Comparison of ENCODE assay signal across 11 mouse cellular contexts in the genomic region with DNA sequence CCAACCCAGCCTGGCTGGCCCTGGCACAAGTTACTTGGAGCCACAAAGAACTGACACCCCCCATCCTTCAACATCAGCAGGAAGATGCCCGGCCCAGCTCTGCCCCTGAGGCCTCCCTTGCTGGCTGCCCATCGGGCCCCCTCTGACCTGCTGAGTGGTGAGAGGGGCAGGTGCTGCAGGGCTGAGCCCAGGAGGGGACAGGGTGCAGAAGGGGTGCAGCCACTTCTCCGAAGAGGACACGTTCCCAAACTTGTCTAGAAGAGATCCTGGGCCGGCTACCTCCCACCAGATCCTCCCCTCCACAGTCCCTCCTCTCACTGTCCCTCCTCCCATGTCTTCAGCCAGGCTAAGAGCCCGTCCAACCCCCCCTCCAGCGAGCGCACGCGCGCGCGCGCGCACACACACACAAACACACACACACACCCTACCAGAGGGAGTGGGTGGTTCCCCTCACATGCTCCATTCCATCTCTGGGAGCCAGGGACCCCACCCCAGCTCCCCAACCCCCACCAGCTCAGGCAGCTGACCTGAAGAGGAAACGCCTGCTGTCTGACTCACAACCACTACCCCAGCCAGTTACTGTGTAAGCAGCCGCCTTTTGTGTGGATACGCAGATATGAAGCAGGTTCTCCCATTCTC. TPM values are rescaled to one million over a fixed set of nuclear protein-coding genes. Genes with fewer than 3 reads are reported as not detected.
DNase-seq lines count a peak whose midpoint lies in the region; ATAC-seq and TF ChIP-seq lines count a peak whose summit lies in the region.
"Had no signal": no experiment of that assay in that cellular context is flagged by ENCODE, and none has a peak within 500 bp of the region (broad histone marks: within the 10 kb centered on the region; RNA-seq: fewer than 3 reads in every experiment).

No protein-coding gene starts in this region.

- intact Hi-C loops in gastrocnemius, postnatal 36 days (cut with DNase I): no loop called here

- H3K9ac ChIP-seq in intestine, postnatal 0 days (ENCODE audit: low read depth, low read length): no peak overlapping the region
- peak overlapping the region; percentile 2; the same call in 1 of the 2 replicates for H3K9ac ChIP-seq in stomach, postnatal 0 days (ENCODE audit: low read length)
- H3K9ac ChIP-seq: midbrain, embryonic 15.5 days had no signal

- H3K27ac ChIP-seq in intestine, postnatal 0 days (ENCODE audit: low read depth, low read length): no peak overlapping the region
- peak overlapping the region; percentile 82 for H3K27ac ChIP-seq in stomach, postnatal 0 days (replicated peaks)
- H3K27ac ChIP-seq: kidney, postnatal 0 days; midbrain, embryonic 15.5 days had no signal

- H3K9me3 ChIP-seq in intestine, postnatal 0 days (ENCODE audit: control insufficient read depth): no peaks in the 10 kb centered on the region
- no peaks in the 10 kb centered on the region for H3K9me3 ChIP-seq in stomach, postnatal 0 days (ENCODE audit: control insufficient read depth, low read length)
- H3K9me3 ChIP-seq: midbrain, embryonic 15.5 days had no signal

- TF ChIP-seq CTCF in intestine, postnatal 0 days (IDR thresholded peaks at IDR 0.05; ENCODE audit: low read depth): no peak
- no peak for TF ChIP-seq CTCF in stomach, postnatal 0 days (IDR thresholded peaks at IDR 0.05; ENCODE audit: low read depth)

- H3K27me3 ChIP-seq in intestine, postnatal 0 days (replicated peaks; ENCODE audit: control insufficient read depth, insufficient read depth, low read length): peaks cover 4% of the 10 kb centered on the region; the same call in 1 of the 2 replicates
- no peaks in the 10 kb centered on the region for H3K27me3 ChIP-seq in stomach, postnatal 0 days (ENCODE audit: control insufficient read depth, insufficient read depth, low read length)

- peak; percentile 38 for DNase-seq in ovary, postnatal 36 days (ENCODE audit: low spot score)
- no peak for DNase-seq in ovary, adult 18-20 months (ENCODE audit: low spot score)
- peak; percentile 47 to 58 for DNase-seq in gastrocnemius, postnatal 36 days
- peak; percentile 90 for DNase-seq in stomach, postnatal 0 days (ENCODE audit: low spot score)
- DNase-seq in left cerebral cortex, adult 11 months (ENCODE audit: low spot score): no peak
- DNase-seq: thymus, postnatal 4 days had no signal

- peak overlapping the region; percentile 32 for H3K4me2 ChIP-seq in intestine, postnatal 0 days (replicated peaks; ENCODE audit: low read depth)
- peak overlapping the region; percentile 37 for H3K4me2 ChIP-seq in stomach, postnatal 0 days (replicated peaks; ENCODE audit: low read depth)
- H3K4me2 ChIP-seq: midbrain, embryonic 15.5 days had no signal

- TF ChIP-seq EP300 in stomach, postnatal 0 days (optimal IDR thresholded peaks at IDR 0.05): no peak

- WGBS in intestine, postnatal 0 days: 33% methylated on average over 17 of the region's 18 CpGs
- 18% methylated on average over 18 of the region's 18 CpGs for WGBS in stomach, postnatal 0 days

- ATAC-seq in intestine, postnatal 0 days: no peak
- peak; percentile 76 for ATAC-seq in stomach, postnatal 0 days (ENCODE audit: low FRiP score, low TSS enrichment)
- no peak for ATAC-seq in activated CD4-positive, CD25-positive, alpha-beta regulatory T cell, adult 4 months
- no peak for ATAC-seq in megakaryocyte progenitor cell, adult 5-6 weeks (replicated peaks; ENCODE audit: poor library complexity)
- ATAC-seq: midbrain, embryonic 15.5 days had no signal

- H3K4me1 ChIP-seq in intestine, postnatal 0 days (replicated peaks; ENCODE audit: control insufficient read depth, insufficient read depth, low read length): 0 out of 2 replicates have a peak, but pooled peaks cover 5% of the 10 kb centered on the region
- H3K4me1 ChIP-seq in stomach, postnatal 0 days (replicated peaks; ENCODE audit: control insufficient read depth, insufficient read depth): peaks cover 22% of the 10 kb centered on the region
- H3K4me1 ChIP-seq: midbrain, embryonic 15.5 days had no signal

- H3K36me3 ChIP-seq in intestine, postnatal 0 days (ENCODE audit: control insufficient read depth, insufficient read depth): no peaks in the 10 kb centered on the region
- H3K36me3 ChIP-seq in stomach, postnatal 0 days (ENCODE audit: control insufficient read depth, insufficient read depth, low read length): no peaks in the 10 kb centered on the region
- H3K36me3 ChIP-seq: midbrain, embryonic 15.5 days had no signal

- H3K4me3 ChIP-seq in intestine, postnatal 0 days (ENCODE audit: low read depth, low read length): no peak overlapping the region
- H3K4me3 ChIP-seq in stomach, postnatal 0 days (ENCODE audit: low read depth, low read length): peak overlapping the region; percentile 14
- H3K4me3 ChIP-seq: midbrain, embryonic 15.5 days had no signal

RNA-seq across cellular contexts. Expression of gene Ahnak2, which starts 6.9 kb away (rescaled TPM):
- 1 to 10 TPM; 5.0 to 7.0 TPM for total RNA-seq in gastrocnemius, postnatal 36 days (2021)
- polyA plus RNA-seq in intestine, postnatal 0 days (2015; fragmentation: Nextera tagmentation; extraction: Ambion mirVana): 1.6 TPM in 2 replicates
- 5.4 and 6.3 TPM in 2 replicates for polyA plus RNA-seq in stomach, postnatal 0 days (2015; fragmentation: Nextera tagmentation; extraction: Ambion mirVana)
- polyA plus RNA-seq in activated CD4-positive, CD25-positive, alpha-beta regulatory T cell, adult 4 months (2017; shearing (Covaris generic)): not detected
- not detected in 2 replicates for total RNA-seq in megakaryocyte progenitor cell, adult 5-6 weeks (2015)
- not detected in 2 replicates for total RNA-seq in megakaryocyte progenitor cell, adult 5-6 weeks (2017)

RNA-seq across cellular contexts. Expression of gene Clba1, which starts 13.2 kb away (rescaled TPM):
- total RNA-seq in gastrocnemius, postnatal 36 days (2021): under 1 TPM; 0.31 to 0.64 TPM
- 3.6 TPM in 2 replicates for polyA plus RNA-seq in intestine, postnatal 0 days (2015; fragmentation: Nextera tagmentation; extraction: Ambion mirVana)
- 6.8 and 7.0 TPM in 2 replicates for polyA plus RNA-seq in stomach, postnatal 0 days (2015; fragmentation: Nextera tagmentation; extraction: Ambion mirVana)
- under 1 TPM in 1 of 2 experiments, not detected in 1; 0.24 TPM for polyA plus RNA-seq in activated CD4-positive, CD25-positive, alpha-beta regulatory T cell, adult 4 months (2017; shearing (Covaris generic))
- total RNA-seq in megakaryocyte progenitor cell, adult 5-6 weeks (2015): 0.39 and 0.52 TPM in 2 replicates
- total RNA-seq in megakaryocyte progenitor cell, adult 5-6 weeks (2017): 0.87 and 1.0 TPM in 2 replicates

RNA-seq across cellular contexts. Expression of gene Cdca4, which starts 33.6 kb away (rescaled TPM):
- total RNA-seq in gastrocnemius, postnatal 36 days (2021): 1 to 10 TPM; 2.1 to 3.0 TPM
- 22.6 and 24.1 TPM in 2 replicates for polyA plus RNA-seq in intestine, postnatal 0 days (2015; fragmentation: Nextera tagmentation; extraction: Ambion mirVana)
- 37.5 and 41.6 TPM in 2 replicates for polyA plus RNA-seq in stomach, postnatal 0 days (2015; fragmentation: Nextera tagmentation; extraction: Ambion mirVana)
- 10 to 100 TPM; 63.6 to 87.5 TPM for polyA plus RNA-seq in activated CD4-positive, CD25-positive, alpha-beta regulatory T cell, adult 4 months (2017; shearing (Covaris generic))
- 64.3 and 68.9 TPM in 2 replicates for total RNA-seq in megakaryocyte progenitor cell, adult 5-6 weeks (2015)
- total RNA-seq in megakaryocyte progenitor cell, adult 5-6 weeks (2017): 56.8 and 63.6 TPM in 2 replicates

RNA-seq across cellular contexts. Expression of gene Pld4, which starts 35.1 kb away (rescaled TPM):
- total RNA-seq in gastrocnemius, postnatal 36 days (2021): 1 to 10 TPM; 2.3 to 3.0 TPM
- polyA plus RNA-seq in intestine, postnatal 0 days (2015; fragmentation: Nextera tagmentation; extraction: Ambion mirVana): 6.7 and 6.9 TPM in 2 replicates
- 9.6 and 9.8 TPM in 2 replicates for polyA plus RNA-seq in stomach, postnatal 0 days (2015; fragmentation: Nextera tagmentation; extraction: Ambion mirVana)
- polyA plus RNA-seq in activated CD4-positive, CD25-positive, alpha-beta regulatory T cell, adult 4 months (2017; shearing (Covaris generic)): 1 to 10 TPM in 1 of 2 experiments, under 1 TPM in 1; 0.50 to 4.7 TPM
- 26.6 and 48.3 TPM in 2 replicates for total RNA-seq in megakaryocyte progenitor cell, adult 5-6 weeks (2015)
- total RNA-seq in megakaryocyte progenitor cell, adult 5-6 weeks (2017): 16.4 and 26.7 TPM in 2 replicates

Comparison
In these comparisons a context has a peak if more than half of its experiments do, and no peak if none do; other contexts are left out.
1. DNase-seq: peak in ovary, postnatal 36 days (single experiment), gastrocnemius, postnatal 36 days (2 of 2) and stomach, postnatal 0 days (single experiment); none in ovary, adult 18-20 months (single experiment) and left cerebral cortex, adult 11 months (single experiment).